In the genomic region with DNA sequence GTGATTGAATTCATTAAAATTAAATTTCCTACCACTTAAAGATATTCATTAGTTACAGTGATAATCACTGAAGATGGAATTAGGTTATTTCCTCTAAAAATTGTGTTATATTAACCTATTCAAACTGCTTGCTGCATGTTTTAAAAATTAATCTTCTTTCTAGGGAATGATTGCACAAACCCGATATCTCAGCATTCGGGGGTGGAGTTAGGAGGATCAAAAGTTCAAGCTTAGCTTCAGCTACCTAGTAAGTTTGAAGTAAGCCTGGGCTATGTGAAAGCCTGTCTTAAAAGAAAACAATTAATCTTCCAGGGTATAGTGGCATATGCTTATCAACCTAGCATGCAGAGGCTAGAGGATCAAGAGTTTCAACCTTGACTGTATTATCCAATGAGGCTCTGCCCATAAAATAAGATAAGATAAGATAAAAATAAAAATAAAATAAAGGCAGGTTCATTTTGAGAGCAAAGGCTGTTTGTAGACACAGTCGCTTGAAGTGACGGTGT, we compare ENCODE assay signal across 21 mouse cellular contexts.
"Had no signal": no experiment of that assay in that cellular context is flagged by ENCODE, and none has a peak within 500 bp of the region (broad histone marks: within the 10 kb centered on the region; RNA-seq: fewer than 3 reads in every experiment).

No protein-coding gene starts in this region.

- H3K4me3 ChIP-seq: gastrocnemius, adult 2 months; heart, embryonic 10.5 days; heart, embryonic 12.5 days; hindbrain, embryonic 10.5 days; hindbrain, embryonic 12.5 days; limb, embryonic 13.5 days; limb, embryonic 15.5 days; liver, embryonic 12.5 days had no signal

- H3K4me1 ChIP-seq: heart, embryonic 10.5 days; hindbrain, embryonic 10.5 days; hindbrain, embryonic 12.5 days; limb, embryonic 13.5 days; limb, embryonic 15.5 days; liver, embryonic 12.5 days had no signal

- DNase-seq: gastrocnemius, adult 2 months; gastrocnemius, postnatal 10 days; gastrocnemius, postnatal 25 days; heart, adult 18-20 months; heart, postnatal 10 days; heart, postnatal 4 days; kidney, adult 18-20 months; kidney, postnatal 10 days; kidney, postnatal 25 days; layer of hippocampus, adult 9-11 months; layer of hippocampus, postnatal 36 days; left cerebral cortex, postnatal 4 days had no signal

- H3K27ac ChIP-seq: gastrocnemius, adult 2 months; heart, embryonic 10.5 days; hindbrain, embryonic 10.5 days; hindbrain, embryonic 12.5 days; hindbrain, embryonic 14.5 days; limb, embryonic 13.5 days; limb, embryonic 15.5 days; liver, embryonic 12.5 days; liver, embryonic 14.5 days had no signal

- H3K36me3 ChIP-seq: heart, embryonic 10.5 days; heart, embryonic 12.5 days; hindbrain, embryonic 10.5 days; hindbrain, embryonic 12.5 days; limb, embryonic 13.5 days; limb, embryonic 15.5 days; liver, embryonic 12.5 days had no signal

- H3K9ac ChIP-seq: heart, embryonic 12.5 days; hindbrain, embryonic 12.5 days; hindbrain, embryonic 14.5 days; limb, embryonic 13.5 days; limb, embryonic 15.5 days; liver, embryonic 12.5 days; liver, embryonic 14.5 days had no signal

- H3K27me3 ChIP-seq: heart, embryonic 12.5 days; hindbrain, embryonic 12.5 days; limb, embryonic 13.5 days; limb, embryonic 15.5 days; liver, embryonic 12.5 days had no signal
